Mouse (Mus musculus): ENCODE measurements around the gene Fam184a.
"Not testable (repeated sequence)": the region's sequence is repeated elsewhere in the genome, so short reads cannot be mapped to it uniquely, and the experiment has no call there.

The Fam184a gene

GRCm38 (mm10) chr10:53688952-53689584 lies 61.9 kb downstream of the Fam184a start:
- no peak for DNase-seq (ENCODE audit: low read depth)

- DNase-seq (ENCODE audit: low read depth): no peak
These were observed 62.4 kb downstream of the Fam184a start for GRCm38 (mm10) chr10:53688533-53688932.

GRCm38 (mm10) chr10:53687888-53688287 lies 63.0 kb downstream of the Fam184a start:
- DNase-seq (ENCODE audit: low read depth): no peak

- no peak for DNase-seq (ENCODE audit: low read depth)
These were observed 65.1 kb downstream of the Fam184a start for GRCm38 (mm10) chr10:53685806-53686205.

GRCm38 (mm10) chr10:53683226-53683625 lies 67.7 kb downstream of the Fam184a start:
- DNase-seq (ENCODE audit: low read depth): no peak

GRCm38 (mm10) chr10:53679690-53680557 lies 71.0 kb downstream of the Fam184a start:
- DNase-seq (ENCODE audit: low read depth): no peak

GRCm38 (mm10) chr10:53661788-53662187 lies 89.1 kb downstream of the Fam184a start:
- no peak for DNase-seq (ENCODE audit: low read depth)

- DNase-seq (ENCODE audit: low read depth): not testable (repeated sequence)
These were observed 96.7 kb downstream of the Fam184a start for GRCm38 (mm10) chr10:53654239-53654638.

GRCm38 (mm10) chr10:53650683-53651082 lies 100.2 kb downstream of the Fam184a start:
- no peak for DNase-seq (ENCODE audit: low read depth)

GRCm38 (mm10) chr10:53641507-53641906 lies 109.4 kb downstream of the Fam184a start:
- DNase-seq (ENCODE audit: low read depth): no peak

- no peak for DNase-seq (ENCODE audit: low read depth)
These were observed 115.5 kb downstream of the Fam184a start for GRCm38 (mm10) chr10:53635246-53635971.

GRCm38 (mm10) chr10:53634160-53634559 lies 116.8 kb downstream of the Fam184a start:
- no peak for DNase-seq (ENCODE audit: low read depth)

- DNase-seq (ENCODE audit: low read depth): not testable (repeated sequence)
These were observed 120.6 kb downstream of the Fam184a start, which contains the start of gene Mcm9 for GRCm38 (mm10) chr10:53630339-53630738. Gene Mcm9 (minus strand): TSS chr10:53630439.

GRCm38 (mm10) chr10:53629918-53630250 lies 121.0 kb downstream of the Fam184a start:
- DNase-seq (ENCODE audit: low read depth): peak; percentile 92

GRCm38 (mm10) chr10:53629247-53629917 lies 121.5 kb downstream of the Fam184a start:
- peak; percentile 89 for DNase-seq (ENCODE audit: low read depth)

- DNase-seq (ENCODE audit: low read depth): no peak
These were observed 134.9 kb downstream of the Fam184a start for GRCm38 (mm10) chr10:53615850-53616616.

GRCm38 (mm10) chr10:53613955-53614354 lies 137.0 kb downstream of the Fam184a start:
- no peak for DNase-seq (ENCODE audit: low read depth)

- no peak for DNase-seq (ENCODE audit: low read depth)
These were observed 138.8 kb downstream of the Fam184a start for GRCm38 (mm10) chr10:53612172-53612571.

- no peak for DNase-seq (ENCODE audit: low read depth)
These were observed 142.6 kb downstream of the Fam184a start for GRCm38 (mm10) chr10:53608274-53608673.

- no peak for DNase-seq (ENCODE audit: low read depth)
These were observed 145.6 kb downstream of the Fam184a start for GRCm38 (mm10) chr10:53605328-53605727.

- no peak for DNase-seq (ENCODE audit: low read depth)
These were observed 152.1 kb downstream of the Fam184a start for GRCm38 (mm10) chr10:53598821-53599220.

Measured in c-Kit-positive CD71-positive TER-119-negative erythroid progenitor cells, embryonic 14.5 days (primary cell).